Mouse (Mus musculus): ENCODE measurements around the gene Papss1.

- TF ChIP-seq CTCF (conservative IDR thresholded peaks at IDR 0.05; ENCODE audit: insufficient read depth, insufficient read length, low read depth, low read length) (no peak), POLR2A (IDR thresholded peaks at IDR 0.05; ENCODE audit: low read depth, low read length) (no peak)
These were observed 14.5 kb upstream of the Papss1 start for GRCm38 (mm10) chr3:131550046-131550445.
